Mouse (Mus musculus) CD4-positive, CD25-positive, alpha-beta regulatory T cell, adult 2 months (primary cell): ENCODE data around the gene Htr3b.
A peak's percentile ranks its signal among the peaks of the same experiment; 100 is the strongest.

Source experiments
- DNase-seq: peaks from one replicate; pipeline ENCODE4 v3.0.0-alpha.2; 2012; ENCODE audit warnings: low read depth, low spot score

Htr3b gene

DNA sequence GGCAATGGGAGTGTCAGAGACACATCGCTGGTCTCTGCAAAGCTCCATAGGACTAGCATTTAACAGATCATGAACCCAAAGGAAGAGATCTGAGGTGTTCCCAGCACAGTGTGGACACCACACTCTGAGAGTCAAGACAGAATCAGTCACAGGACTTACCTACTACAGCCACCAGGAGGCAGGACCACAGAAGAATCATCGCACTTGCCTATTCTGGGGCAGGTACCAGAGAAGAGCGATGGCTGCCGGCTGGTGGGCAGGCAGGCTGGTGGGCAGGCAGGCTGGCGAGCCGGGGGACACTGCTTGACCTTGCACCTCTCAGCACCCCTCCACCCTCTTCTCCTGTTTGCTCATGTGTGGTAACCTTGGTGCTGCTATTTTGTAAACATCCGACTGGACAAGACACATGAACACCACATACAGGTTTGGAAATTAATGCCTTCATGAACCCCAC, at the start of gene Htr3b:
Htr3b (minus strand) TSS at position 404 of the 454 bp plus-strand sequence.
- DNase-seq = peak; percentile 61

DNA sequence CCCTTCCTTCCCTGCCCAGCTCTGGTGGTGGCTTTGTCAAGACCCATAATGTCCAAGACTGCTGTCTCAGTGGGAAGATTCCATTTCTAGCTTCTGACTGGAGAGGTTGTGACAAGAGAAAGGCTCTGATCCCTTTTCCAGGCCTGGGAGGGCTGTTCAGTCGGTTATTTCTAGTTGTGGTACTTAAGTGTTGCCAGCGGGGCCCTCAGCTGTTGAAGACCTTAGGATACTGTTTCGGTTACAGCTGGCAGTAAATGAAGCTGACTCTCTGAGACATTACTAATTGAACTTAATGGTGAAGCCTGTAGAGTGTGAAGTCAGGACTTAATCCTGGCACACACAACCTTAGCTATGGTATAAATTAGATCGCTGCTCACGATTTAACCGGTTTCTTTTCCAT, 34.5 kb upstream of the Htr3b start:
- no peak for DNase-seq

- no peak for DNase-seq
Observed at GRCm38 (mm10) chr9:48995735-48996134, 30.9 kb upstream of the Htr3b start.

DNA sequence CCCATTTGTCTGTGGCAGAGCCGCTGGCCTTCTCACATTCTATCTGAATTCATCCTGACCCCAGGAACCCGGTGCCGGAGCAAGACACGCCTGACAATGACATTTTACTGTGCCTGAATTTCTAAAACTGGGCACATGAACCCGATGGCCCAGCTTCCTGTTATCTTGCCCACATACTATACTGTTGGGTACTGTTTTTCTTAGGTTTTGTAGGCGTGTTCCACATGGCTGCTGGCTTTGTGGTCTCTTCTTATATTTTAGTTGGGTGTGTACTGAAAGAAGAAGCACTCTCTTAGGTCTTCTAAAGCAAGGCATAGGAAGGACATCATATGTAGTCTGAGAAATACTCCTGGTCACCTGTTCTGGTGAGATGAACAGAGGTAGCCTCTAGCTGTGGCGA, 30.0 kb upstream of the Htr3b start:
- DNase-seq = no peak

DNA sequence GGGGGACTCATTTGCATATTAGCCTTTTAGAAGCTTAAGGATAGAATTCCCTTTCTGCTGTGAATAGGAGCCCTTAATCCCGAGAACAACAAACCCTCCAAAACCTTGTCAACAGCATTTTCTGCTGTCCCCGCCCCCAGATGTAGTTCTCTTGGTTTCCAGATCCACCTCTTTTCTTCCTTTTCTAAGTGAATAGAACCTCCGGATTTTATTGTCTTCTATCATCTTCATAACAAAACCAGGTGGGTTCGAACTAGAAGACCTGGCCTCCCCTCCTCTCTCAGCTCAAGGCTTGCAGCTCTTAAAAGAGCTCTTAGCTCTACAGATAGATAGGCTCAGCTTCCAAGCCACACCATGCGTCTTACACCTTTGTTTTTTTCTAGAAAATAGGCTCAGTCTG, 26.9 kb upstream of the Htr3b start:
- no peak for DNase-seq

- no peak for DNase-seq
Observed at GRCm38 (mm10) chr9:48987201-48988101, 22.7 kb upstream of the Htr3b start.

- peak; percentile 29 for DNase-seq
Observed at GRCm38 (mm10) chr9:48986616-48987141, 21.9 kb upstream of the Htr3b start.

DNA sequence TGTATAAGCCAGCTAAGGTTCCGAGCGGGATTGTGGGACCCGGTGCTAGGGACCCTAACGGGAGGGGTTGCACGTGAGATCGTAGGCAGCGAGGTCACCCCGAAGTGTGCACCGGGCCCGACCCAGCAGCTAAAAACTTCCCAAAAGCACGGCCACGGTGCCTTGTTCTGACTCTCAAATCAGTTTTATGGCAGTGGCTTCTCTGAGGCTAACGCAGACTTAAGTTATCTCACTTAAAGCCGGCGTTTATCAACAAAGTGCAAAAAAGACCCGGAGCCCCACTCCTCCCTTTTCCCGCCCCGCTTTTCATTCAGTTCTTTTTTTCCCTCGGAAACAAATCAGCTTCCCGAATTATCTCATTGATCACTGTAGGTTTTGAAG, 20.9 kb upstream of the Htr3b start:
- no peak for DNase-seq

- DNase-seq = peak; percentile 99
Observed at GRCm38 (mm10) chr9:48984845-48985707, 20.3 kb upstream of the Htr3b start, which contains the start of gene Usp28. Usp28 (plus strand) TSS chr9:48985375.

DNA sequence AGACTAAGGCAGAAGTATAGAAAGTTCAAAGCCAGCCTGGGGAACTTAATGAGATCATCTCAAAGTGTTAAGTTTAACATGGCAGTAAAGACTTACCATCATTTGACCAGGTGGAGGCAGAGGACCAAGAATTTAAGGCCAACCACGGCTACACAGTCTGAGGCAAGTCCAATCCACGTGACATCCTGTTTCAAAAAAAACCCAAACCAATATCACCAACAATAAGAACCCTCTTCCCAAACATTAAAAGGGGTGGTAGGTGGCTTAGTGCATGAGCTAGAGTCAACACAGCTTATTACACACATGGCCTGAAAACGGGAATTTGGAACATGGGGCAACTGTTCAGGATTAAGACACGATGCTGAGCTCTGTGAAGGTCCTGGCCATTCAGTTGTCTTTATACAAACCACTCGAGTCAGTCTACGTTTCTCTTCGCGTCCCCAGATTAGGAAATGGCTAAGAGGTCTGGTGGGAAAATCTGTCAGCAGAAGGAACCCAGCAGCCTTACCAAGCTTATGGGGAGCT, 19.6 kb upstream of the Htr3b start:
- peak; percentile 58 for DNase-seq

- peak; percentile 27 for DNase-seq
Observed at GRCm38 (mm10) chr9:48983801-48984200, 19.0 kb upstream of the Htr3b start.

DNA sequence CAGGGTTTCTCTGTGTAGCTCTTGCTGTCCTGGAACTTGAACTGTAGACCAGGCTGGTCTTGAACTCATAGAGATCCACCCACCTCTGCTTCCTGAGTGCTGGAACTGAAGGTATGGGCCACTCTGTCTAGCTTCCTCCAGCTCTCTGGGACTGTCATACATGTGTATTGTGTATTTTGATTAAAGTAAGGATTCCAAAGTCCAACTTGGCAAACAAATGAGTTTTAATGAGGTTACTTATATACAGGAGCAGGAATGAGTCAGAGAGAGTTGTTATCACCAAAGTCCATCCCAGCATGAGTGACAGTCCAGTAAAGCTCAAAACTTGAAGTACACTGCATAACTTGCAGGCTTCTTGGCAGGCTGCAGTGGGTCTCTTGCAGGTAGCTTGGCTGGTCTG, 17.0 kb upstream of the Htr3b start:
- DNase-seq = no peak

DNA sequence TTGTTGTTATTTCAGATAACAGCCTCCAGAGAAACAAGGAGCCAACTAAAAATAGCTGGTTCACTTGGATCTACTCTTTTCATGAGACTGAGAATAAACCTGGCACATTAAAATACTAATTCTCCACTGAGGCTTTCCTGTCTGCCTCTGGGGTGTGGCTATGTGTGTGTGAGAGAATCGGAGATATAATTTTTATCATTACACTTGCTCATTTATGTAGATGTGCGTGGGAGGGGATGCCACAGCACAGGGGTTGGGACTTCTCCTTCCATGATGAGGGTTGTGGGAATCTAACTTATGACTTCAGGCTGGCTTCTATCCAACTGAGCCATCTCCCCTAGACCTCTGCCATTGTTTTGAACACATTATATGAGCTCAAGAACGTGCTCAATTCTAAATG, 16.0 kb upstream of the Htr3b start:
- peak; percentile 41 for DNase-seq

- DNase-seq = peak; percentile 29
Observed at GRCm38 (mm10) chr9:48980371-48980770, 15.6 kb upstream of the Htr3b start.

GRCm38 (mm10) chr9:48976661-48977355, 12.0 kb upstream of the Htr3b start:
- no peak for DNase-seq

DNA sequence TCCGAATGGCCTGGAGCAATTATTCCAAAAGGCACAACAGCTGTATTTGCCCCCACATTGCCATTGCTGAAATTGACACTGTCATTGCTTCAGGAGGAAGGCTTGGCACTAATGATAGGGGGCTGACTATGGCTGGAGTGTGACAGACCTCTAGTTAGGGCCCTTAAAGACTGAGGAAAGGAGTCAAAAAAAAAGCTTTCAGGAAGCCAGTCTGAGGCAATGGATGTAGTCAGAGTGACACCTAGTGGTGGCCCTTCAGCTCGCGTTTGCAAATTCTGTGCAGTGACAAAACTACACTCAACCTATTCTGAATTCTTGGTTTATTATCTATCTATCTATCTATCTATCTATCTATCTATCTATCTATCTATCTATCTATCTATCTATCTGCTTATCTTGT, 7.7 kb upstream of the Htr3b start:
- DNase-seq = peak; percentile 74

GRCm38 (mm10) chr9:48962131-48962530, 2.7 kb downstream of the Htr3b start:
- DNase-seq = no peak

- no peak for DNase-seq
Observed at GRCm38 (mm10) chr9:48961314-48961713, 3.5 kb downstream of the Htr3b start.

DNA sequence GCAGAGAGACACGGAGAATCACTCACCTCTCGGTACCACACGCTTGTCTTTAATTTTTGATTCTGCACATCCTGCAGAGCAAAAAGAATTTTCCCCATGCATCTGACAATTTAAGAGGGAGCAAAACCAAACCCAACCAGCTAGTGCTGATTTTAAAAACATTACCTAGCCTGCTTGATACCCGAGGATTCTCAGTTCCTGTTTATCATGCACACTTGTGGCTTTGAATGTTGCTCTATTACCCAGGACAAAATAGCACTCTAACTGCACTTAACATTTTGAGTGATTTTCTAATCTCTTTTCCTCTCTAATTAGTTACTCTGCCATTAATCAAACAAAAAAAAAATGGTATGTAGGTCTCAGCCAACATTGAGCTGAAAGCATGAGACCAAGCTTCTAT, 17.2 kb downstream of the Htr3b start:
- no peak for DNase-seq

DNA sequence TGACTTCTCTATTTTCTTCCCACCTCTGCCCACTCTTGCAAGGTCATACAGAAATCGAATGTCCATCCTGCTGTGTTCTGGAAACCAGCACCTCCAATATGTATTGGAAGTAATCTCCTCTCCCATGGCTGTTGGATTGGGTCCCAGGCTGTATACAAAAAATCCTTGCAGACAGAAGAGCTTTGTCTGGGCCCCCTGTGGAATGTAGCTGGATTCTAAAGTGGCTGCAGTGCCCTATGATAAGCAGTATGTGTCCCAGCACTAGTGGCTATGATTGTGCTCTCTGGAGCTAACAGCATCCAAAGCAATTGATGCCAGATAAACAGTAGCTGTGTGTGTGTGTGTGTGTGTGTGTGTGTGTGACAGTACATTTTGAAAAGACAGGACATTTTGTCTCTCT, 22.4 kb downstream of the Htr3b start:
- DNase-seq = no peak

DNA sequence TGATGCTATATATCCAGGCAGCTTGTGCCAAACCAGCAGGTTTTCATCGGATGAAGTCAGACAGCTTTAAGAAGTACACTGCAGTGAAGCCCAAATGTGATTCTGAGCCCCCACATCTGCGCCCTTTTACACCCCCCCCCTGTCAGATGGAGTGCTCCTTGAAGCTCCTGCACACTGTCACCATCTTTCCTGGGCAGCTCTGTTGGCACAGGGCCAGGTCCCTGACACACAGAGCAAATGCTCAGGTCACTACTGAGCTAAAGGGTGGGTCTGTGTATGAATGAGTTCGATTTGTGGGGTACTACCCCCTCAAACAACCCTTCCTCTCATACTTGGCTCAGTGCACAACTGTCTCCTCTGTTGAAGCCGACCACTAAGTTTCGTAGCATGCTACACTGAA, 35.4 kb downstream of the Htr3b start:
- no peak for DNase-seq
